Mouse (Mus musculus): ENCODE measurements at regions not wholly inside any gene's neighbourhood (a gene's known extent, or its start where the extent isn't known, plus 50 kb on each side); places are given as distances from the start of the nearest gene placed in this dataset.

DNA sequence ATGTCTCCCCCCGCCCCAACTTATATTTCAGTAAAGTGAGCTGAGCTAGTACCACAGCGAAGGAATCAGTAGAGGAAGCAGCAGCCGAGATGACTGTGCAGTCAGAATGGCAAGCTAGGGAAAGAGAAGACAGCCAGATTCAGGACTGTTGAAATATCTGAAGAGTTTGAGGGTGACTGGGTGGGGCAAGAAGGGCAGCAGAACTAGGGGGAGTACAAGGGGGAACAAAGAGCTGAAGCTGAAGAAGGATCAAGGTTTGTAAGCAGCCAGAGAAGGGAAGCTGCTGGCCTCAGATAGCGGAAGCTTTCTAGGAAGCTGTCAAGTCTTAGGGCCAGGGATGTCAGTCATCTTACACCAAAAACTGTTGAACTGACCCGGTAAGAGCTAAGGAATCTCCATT, 262.5 kb downstream of the Myh15 start:
- TF ChIP-seq E2F4 (IDR thresholded peaks at IDR 0.05; ENCODE audit: borderline replicate concordance, low read depth, low read length) (no peak), RAD21 (IDR thresholded peaks at IDR 0.05; ENCODE audit: low read depth, low read length) (no peak), EP300 (IDR thresholded peaks at IDR 0.05; ENCODE audit: low read depth in 1 of 2, low read length in 2 of 2) (no peak), NELFE (IDR thresholded peaks at IDR 0.05; ENCODE audit: low read depth, low read length) (no peak), UBTF (IDR thresholded peaks at IDR 0.05; ENCODE audit: borderline replicate concordance, insufficient read depth, low read depth, low read length) (no peak), GABPA (IDR thresholded peaks at IDR 0.05; ENCODE audit: low read depth, low read length) (no peak), ZMIZ1 (IDR thresholded peaks at IDR 0.05; ENCODE audit: low read depth, low read length) (no peak), KAT2A (conservative IDR thresholded peaks at IDR 0.05; ENCODE audit: low read depth, low read length) (no peak), POLR2AphosphoS2 (IDR thresholded peaks at IDR 0.05; ENCODE audit: low read length) (no peak), USF2 (IDR thresholded peaks at IDR 0.05; ENCODE audit: borderline replicate concordance in 1 of 2, insufficient read depth in 1 of 2, low read depth in 1 of 2, low read length in 2 of 2) (no peak), ZNF384 (IDR thresholded peaks at IDR 0.05; ENCODE audit: low read depth, low read length) (no peak), POLR2A (IDR thresholded peaks at IDR 0.05; ENCODE audit: control insufficient read depth in 1 of 2, insufficient read depth in 1 of 2, low read depth in 1 of 2, low read length in 2 of 2, poor library complexity in 1 of 2) (no peak), MAFK (IDR thresholded peaks at IDR 0.05; ENCODE audit: borderline replicate concordance, low read depth, low read length) (no peak), CTCF (IDR thresholded peaks at IDR 0.05 in 2 of 3, conservative IDR thresholded peaks at IDR 0.05 in 1 of 3; ENCODE audit: control insufficient read depth in 1 of 3, insufficient read depth in 1 of 3, low read depth in 2 of 3, low read length in 3 of 3, poor library complexity in 1 of 3, severe bottlenecking in 1 of 3) (no peak), ELF1 (IDR thresholded peaks at IDR 0.05; ENCODE audit: low read depth, low read length) (no peak)
- Histone ChIP-seq H3K79me2 (ENCODE audit: control insufficient read depth, insufficient read depth, low read length, poor library complexity) (no peaks in the 10 kb centered on the region), H3K27ac (ENCODE audit: control insufficient read depth, low read depth, low read length) (no peak overlapping the region), H3K4me1 (ENCODE audit: control insufficient read depth in 1 of 2, insufficient read depth in 2 of 2, low read length in 2 of 2) (no peaks in the 10 kb centered on the region), H3K36me3 (ENCODE audit: control insufficient read depth in 1 of 2, insufficient read depth in 2 of 2, low read length in 2 of 2) (no peaks in the 10 kb centered on the region), H3K9ac (ENCODE audit: control insufficient read depth, low read depth, low read length, poor library complexity, severe bottlenecking) (no peak overlapping the region), H3K27me3 (ENCODE audit: control insufficient read depth in 1 of 2, insufficient read depth in 2 of 2, low read length in 2 of 2) (no peaks in the 10 kb centered on the region; a peak in 1 of 4 replicates), H3K4me3 (ENCODE audit: control insufficient read depth in 1 of 2, insufficient read depth in 1 of 2, low read depth in 2 of 2, low read length in 2 of 2) (no peak overlapping the region), H3K9me3 (replicated peaks; ENCODE audit: insufficient read depth, low read length) (no peaks in the 10 kb centered on the region)
- DNase-seq (ENCODE audit: low read depth, low spot score): no peak

DNA sequence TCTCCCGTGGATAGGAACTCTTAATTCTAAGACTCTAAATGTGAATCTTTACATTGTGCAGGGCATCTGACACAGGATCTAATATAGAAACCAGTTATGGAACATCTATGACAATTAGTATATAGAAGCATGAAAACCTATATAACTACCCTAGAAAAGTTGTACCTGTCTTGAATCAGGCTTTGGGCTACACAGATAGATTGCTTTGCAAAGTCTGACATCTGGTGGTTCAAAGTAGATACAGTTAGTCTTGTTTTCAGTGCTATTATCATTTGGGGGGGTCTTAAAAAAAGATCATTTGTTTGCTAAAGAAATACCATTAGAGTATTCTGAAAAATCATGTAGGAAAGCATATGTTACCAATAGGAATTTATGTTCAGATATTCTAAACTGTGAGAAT, 264.7 kb downstream of the Myh15 start:
- no peak overlapping the region for H3K9ac ChIP-seq (ENCODE audit: control insufficient read depth, low read depth, low read length, poor library complexity, severe bottlenecking)
- H3K4me1 ChIP-seq (ENCODE audit: control insufficient read depth in 1 of 2, insufficient read depth in 2 of 2, low read length in 2 of 2): no peaks in the 10 kb centered on the region
- TF ChIP-seq JUND (IDR thresholded peaks at IDR 0.05; ENCODE audit: low read depth, low read length) (no peak), GATA1 (IDR thresholded peaks at IDR 0.05; ENCODE audit: low read depth, low read length) (no peak), NELFE (IDR thresholded peaks at IDR 0.05; ENCODE audit: low read depth, low read length) (no peak), ZMIZ1 (IDR thresholded peaks at IDR 0.05; ENCODE audit: low read depth, low read length) (no peak), KAT2A (conservative IDR thresholded peaks at IDR 0.05; ENCODE audit: low read depth, low read length) (no peak), SMC3 (IDR thresholded peaks at IDR 0.05; ENCODE audit: low read depth, low read length) (no peak)
- H3K36me3 ChIP-seq (ENCODE audit: control insufficient read depth in 1 of 2, insufficient read depth in 2 of 2, low read length in 2 of 2): no peaks in the 10 kb centered on the region
- no peaks in the 10 kb centered on the region for H3K9me3 ChIP-seq (replicated peaks; ENCODE audit: insufficient read depth, low read length)
- no peak for DNase-seq (ENCODE audit: low read depth, low spot score)
- no peak overlapping the region for H3K4me3 ChIP-seq (ENCODE audit: control insufficient read depth in 1 of 2, insufficient read depth in 1 of 2, low read depth in 2 of 2, low read length in 2 of 2)
- no peaks in the 10 kb centered on the region for H3K79me2 ChIP-seq (ENCODE audit: control insufficient read depth, insufficient read depth, low read length, poor library complexity)
- H3K27ac ChIP-seq (ENCODE audit: control insufficient read depth, low read depth, low read length): no peak overlapping the region
- no peaks in the 10 kb centered on the region; a peak in 1 of 4 replicates for H3K27me3 ChIP-seq (ENCODE audit: control insufficient read depth in 1 of 2, insufficient read depth in 2 of 2, low read length in 2 of 2)

All from MEL (cell line).